Mouse (Mus musculus) adrenal gland, adult (tissue): ENCODE measurements around the gene Cct7.

Experiments used
- DNase-seq, 2 experiments: peaks; one replicate each; pipeline ENCODE4 v3.0.0; 2022 to 2023; ENCODE audit warnings: low spot score in 1 of 2; ENCODE audit not compliant: inconsistent age in 2 of 2

Cct7 gene

DNA sequence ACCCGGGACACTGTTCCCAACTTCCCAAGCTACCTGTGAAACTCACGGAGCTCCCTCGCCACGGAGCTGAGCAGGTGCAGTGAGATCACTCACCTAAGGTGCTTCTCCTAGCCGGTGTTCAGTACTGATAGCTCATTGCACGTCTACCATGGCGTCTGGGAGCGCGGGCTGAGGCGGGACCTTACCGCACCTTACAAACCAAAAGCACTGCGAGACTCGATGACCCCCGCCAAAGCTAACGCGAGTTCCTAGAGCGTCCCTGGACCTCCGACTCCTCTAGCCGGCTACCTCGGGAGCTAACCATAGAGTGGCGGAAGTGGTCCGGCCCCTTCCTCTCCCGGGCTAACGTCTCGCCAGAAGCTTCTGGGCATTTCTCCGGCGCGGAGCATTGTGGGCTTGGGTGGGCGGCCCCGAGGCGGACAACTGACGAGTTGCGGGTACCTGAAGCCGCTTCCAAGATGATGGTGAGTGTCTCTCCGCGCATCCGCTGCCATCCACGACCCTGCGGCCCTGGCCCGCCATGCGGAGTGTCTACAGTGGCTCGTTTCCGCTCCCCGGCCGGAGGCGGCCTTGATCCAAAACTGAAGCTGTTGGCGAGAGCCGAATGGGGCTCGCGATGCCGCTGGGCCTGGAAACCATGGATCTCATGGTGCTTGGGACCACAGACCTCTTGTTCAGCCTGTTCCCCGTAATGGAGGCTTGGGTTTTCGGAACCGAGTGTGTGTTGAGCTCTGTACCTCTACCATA is 523 bp downstream of the Cct7 start, which contains the start of gene Pradc1:
Gene Pradc1 (minus strand): TSS at position 307 of the 747 bp plus-strand sequence.
- DNase-seq, result peak; percentile 99 to 100

GRCm38 (mm10) chr6:85452411-85452665 is 1.0 kb downstream of the Cct7 start:
- DNase-seq, result no peak

GRCm38 (mm10) chr6:85452816-85453215 is 1.5 kb downstream of the Cct7 start:
- peak; percentile 53 to 81 for DNase-seq

DNA sequence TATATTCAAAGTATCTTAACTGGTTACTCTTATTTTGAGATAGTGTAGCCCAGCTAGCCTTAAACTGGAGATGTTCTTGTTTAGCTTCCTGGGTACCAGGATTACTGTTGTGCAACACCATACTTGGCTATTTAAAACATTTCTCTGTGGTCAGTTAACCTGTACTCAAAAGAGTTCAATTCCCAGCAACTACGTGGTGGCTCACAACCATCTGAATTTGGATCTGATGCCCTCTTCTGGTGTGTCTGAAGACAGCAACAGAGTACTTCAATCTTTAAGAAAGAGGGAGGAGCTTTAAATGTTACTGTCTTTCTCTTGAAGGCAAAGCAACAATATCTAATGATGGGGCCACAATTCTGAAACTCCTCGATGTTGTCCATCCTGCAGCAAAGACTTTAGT is 8.3 kb downstream of the Cct7 start:
- DNase-seq, result no peak

- DNase-seq, result no peak
Observed at GRCm38 (mm10) chr6:85465381-85465780, 14.1 kb downstream of the Cct7 start.

- DNase-seq, result peak in 1 of 2 experiments; percentile 90
Observed at GRCm38 (mm10) chr6:85469660-85470430, 18.5 kb downstream of the Cct7 start.

DNA sequence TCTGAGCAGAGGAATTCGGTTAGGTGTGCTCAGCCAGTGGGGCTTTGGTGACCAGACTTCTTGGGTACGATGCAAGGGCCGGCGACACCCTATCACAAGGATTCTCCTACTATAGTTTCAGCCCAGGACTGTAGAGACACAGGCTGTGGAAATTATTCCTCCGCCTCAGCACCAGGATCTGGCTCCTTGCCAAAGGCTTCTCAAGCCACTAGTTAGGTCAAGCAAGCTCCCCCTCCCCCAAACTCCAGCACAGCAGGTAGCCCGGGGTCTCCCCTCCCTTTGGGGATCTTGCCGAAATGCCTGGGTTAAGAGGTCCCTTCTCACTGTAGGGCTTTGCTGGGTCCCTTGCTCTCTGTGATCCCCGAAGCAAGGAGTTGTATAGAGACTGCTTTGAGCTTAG is 20.6 kb downstream of the Cct7 start:
- no peak for DNase-seq

DNA sequence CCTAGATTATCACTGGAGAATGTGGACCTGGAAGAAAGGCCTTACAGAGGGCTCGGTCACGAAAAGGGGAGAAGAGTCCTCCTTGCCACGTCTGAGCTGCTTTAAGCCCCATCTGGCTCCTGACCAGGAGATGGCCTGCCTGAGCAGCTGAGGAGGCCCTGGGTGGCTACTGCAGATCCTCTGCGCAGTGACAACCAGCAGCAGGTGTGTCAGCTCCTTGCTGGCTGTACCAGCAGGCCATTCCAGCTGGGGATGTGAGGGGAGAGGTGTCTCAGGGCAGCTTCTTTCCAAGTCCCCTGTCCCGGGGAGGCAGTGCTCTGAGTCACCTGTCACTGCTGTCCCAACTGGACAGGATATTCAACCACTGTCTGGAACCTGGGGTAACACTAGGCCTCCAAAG is 21.2 kb downstream of the Cct7 start:
- DNase-seq, result no peak

- DNase-seq, result no peak
Observed at GRCm38 (mm10) chr6:85475581-85475980, 24.3 kb downstream of the Cct7 start.

DNA sequence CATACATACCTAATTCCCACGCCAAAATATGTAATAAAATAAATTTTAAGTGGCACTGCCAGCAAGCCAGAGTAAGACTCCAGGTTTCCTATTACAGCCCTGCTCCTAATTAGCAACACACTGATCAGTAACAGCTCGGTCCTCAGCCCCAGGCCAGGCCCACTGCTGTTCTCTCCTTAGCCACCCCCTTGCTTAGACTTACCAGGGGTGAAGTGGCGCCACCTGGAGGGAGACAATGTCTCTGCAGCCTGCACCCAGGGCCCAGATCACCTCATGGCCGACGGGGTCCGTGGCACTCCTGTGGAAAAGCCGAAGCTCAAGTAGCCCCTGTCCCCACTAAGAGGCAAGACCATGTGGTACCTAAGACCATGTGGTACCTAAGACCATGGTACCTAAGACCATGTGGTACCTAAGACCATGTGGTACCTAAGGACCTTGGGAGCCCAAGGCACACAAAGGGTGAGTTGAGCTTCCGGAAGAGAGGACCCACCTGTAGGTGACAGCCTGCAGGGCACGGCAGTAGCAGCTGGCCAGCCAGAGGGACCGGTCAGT is 26.1 kb downstream of the Cct7 start:
- DNase-seq, result peak; percentile 27 to 74

DNA sequence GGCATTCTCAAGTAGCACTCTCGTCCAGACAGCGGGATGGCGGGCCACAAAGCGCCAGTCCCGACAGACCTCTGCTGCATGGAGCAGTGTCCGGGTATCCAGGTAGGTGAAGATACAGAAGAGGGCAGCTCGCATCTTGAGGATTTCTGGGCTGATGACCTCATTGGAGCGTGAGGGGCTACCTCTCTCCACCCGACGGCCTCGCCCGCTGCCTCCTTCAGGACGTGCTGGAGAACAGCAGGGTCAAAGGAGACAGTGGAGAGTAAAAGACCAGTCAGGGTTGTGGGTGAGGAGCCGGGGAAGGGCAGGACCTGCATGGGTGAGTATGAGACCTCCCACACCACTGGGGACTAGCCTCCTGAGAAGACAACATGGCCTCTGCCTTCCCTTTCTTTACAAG is 27.1 kb downstream of the Cct7 start:
- DNase-seq, result no peak

GRCm38 (mm10) chr6:85479979-85480378 is 28.7 kb downstream of the Cct7 start:
- no peak for DNase-seq

GRCm38 (mm10) chr6:85480685-85481084 is 29.4 kb downstream of the Cct7 start:
- DNase-seq, result no peak

- no peak for DNase-seq
Observed at GRCm38 (mm10) chr6:85483843-85484721, 32.8 kb downstream of the Cct7 start.

- no peak for DNase-seq
Observed at GRCm38 (mm10) chr6:85485738-85486137, 34.4 kb downstream of the Cct7 start.

DNA sequence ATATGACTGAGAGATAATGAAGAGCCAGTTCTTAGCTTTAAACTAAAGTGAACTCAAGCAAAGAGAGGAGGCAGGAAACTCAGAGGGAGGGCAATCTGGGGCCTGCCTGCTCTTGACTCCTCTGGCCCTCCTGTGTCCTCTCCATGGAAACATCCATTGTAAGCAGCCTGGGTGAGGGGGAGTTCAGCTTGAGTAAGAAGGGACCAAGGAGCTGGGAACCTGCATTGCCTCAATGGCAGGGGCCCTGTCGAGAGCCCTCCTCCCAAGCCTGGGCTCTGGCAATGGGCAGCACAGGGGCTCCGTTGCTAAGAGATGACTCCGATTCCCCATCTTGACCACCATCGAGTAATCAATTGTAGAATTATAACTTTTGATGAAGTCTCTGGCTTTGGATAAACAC is 37.2 kb downstream of the Cct7 start:
- DNase-seq, result no peak

GRCm38 (mm10) chr6:85489717-85490116 is 38.4 kb downstream of the Cct7 start:
- no peak for DNase-seq

DNA sequence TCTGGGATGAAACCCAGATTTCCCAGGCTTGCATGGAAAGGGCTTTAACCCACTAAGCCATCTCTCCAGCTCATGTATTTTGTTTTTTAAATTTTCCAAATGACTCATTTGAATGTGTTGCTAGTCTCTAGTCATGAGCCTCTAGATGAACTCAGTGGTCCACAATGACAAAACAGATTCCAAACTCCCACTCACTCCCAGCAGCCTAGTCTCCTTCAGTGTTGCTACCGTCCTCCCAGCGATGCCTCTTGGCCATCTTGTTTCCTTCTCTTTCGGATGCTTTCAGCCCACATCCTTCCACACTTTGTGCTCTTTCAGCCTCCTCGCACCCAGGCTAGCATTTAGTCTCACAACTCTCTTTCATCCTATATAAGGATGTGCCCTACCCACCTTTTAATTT is 38.9 kb downstream of the Cct7 start:
- no peak for DNase-seq

DNA sequence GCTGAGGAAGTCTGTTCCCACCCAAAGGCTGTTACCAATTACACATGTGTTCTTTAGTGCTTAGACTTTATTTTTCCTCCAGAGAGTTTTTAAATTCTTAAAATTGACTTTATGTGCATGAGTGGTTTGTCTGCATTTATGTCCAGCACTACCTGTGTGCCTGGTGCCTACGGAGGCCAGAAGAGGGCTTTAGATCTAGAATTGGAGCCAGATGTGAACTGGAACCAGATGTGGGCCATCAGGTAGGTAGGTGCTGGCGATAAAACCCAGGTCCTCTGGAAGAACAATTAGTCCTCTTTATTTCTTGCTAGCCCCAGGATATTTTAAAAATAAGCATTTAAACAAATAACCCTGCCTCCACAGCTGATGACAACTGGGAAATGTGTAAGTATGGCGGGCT is 40.3 kb downstream of the Cct7 start:
- DNase-seq, result no peak

GRCm38 (mm10) chr6:85496976-85497375 is 45.7 kb downstream of the Cct7 start:
- no peak for DNase-seq

- DNase-seq, result no peak
Observed at GRCm38 (mm10) chr6:85498147-85498546, 46.8 kb downstream of the Cct7 start.
